Mouse (Mus musculus): ENCODE data around the gene Dzank1. TPM values are rescaled to one million over a fixed set of nuclear protein-coding genes. Genes with fewer than 3 reads are reported as not detected.

Dzank1 gene
- total RNA-seq (2021): 1.7 and 3.9 TPM in 2 replicates
- long read RNA-seq, experiment 1, partial matches to known transcripts: 0 of 1 reads
- long read RNA-seq, experiment 1, other reads (novel, unspliced or antisense): 1 of 1 reads
- long read RNA-seq, experiment 2: 0 reads

DNA sequence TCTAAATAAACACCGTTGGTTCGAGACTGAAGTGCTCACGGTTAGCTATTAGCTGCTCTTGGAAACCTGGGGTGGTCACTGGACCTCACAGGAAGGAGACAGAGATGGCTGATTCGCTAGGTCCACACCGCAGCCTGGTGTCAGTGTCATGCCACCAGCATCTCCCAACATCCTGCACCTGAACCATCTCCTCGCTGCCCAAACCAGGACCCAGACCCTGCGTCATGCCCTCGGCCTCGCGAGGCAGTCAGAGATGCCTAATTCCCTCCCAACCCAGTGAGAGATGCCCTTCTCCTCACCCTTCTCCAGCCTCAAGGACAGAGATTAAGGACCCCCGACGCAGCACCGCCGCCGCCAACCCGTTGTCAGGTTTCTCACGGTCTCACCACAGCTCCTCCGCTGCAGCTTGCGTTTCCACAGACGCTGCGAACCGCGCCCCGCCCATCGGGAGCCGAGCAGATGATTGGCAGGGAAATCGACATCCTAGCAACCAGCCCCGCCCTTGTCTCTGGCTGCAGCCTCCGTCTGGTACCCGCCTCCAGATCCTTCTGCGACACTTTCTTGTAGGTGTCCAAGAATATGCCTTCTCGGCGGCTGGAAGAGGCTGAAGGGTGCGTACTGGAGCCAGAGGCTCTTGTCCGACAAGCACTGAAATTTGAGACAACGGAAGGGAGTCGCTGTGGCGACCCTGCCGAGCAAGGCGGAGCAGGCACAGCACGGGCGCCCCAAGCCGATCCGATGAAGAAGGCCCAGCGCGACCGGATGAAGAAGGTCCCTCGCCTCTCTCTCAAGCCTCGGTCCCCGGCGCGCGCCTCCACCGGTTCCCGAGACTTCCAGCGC, at the start of gene Dzank1, which contains the start of gene Polr3f:
Gene Dzank1 (minus strand): TSS at position 434 of the 840 bp plus-strand sequence.
Gene Polr3f (plus strand): TSS at position 738 of the 840 bp plus-strand sequence.
- DNase-seq: peak; percentile 97

GRCm38 (mm10) chr2:144555820-144556552, 28.8 kb upstream of the Dzank1 start, which contains the start of gene Sec23b:
Sec23b (plus strand) TSS chr2:144556229.
- DNase-seq: peak; percentile 98

DNA sequence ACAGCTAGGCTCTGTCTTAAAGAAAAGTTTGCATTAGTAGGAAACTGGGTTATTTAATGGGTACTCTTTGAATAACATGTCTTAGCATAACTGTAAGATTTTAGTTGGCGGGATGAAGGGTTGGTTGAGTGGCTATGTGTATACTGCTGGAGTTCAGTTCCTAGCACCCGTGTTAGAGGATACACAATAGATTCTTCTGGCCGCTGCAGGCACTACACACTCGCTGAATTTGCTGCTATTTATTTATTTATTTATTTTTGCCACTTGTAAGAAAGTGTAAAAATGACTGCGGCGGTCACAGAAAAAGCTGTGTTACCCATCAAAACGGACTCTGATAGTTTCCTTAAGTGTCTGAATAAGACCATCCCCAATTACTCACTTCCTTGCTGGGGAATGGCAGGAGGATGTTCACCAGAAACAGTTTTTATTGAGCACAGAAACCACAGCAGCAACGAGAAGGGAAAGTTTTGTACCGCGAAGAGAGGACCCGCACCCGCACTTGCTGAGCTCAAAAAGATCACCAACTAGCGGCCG, 28.1 kb upstream of the Dzank1 start:
- DNase-seq: no peak

DNA sequence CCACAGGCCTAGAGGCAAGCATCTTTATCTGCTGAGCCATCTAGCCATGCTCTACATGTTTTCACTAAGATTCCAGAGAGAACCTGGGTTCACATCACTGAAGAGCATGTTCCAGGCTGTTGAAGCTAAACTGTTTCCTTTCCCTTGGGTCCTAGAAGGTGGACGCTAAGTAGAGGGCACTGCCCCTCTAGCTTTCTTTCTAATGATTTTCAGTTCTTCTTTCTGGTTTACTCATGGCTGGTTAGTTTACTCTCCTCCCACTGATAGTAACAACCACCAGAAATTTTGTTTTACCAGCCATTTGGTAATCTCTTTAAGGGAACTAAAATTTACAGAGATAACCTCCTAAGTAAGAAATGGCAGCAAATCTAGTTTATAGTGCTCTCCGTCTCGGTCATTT, 26.7 kb upstream of the Dzank1 start:
- DNase-seq: no peak

GRCm38 (mm10) chr2:144550529-144550928, 23.3 kb upstream of the Dzank1 start, which contains the start of gene Rbbp9:
Rbbp9 (minus strand) TSS chr2:144550869.
- peak; percentile 61 for DNase-seq

GRCm38 (mm10) chr2:144547559-144547958, 20.3 kb upstream of the Dzank1 start:
- DNase-seq: no peak

DNA sequence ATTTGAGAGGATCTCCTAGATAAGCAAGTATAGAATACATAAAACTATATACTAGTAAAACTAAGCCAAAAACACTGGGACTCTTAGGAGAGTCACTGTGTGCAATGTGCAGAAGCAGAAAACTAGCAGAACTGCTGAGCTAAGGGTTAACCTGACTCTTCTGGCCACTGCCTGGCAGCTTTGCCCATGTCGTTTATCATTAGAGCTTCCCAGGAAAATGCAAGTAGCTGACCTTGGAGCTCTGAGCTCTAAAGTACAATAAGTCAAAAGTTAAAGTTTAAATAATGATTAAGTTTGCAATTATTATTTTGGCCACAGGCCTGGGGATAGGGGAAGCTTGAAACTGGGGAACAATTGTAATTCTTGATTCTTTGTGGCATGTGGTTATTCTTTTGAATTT, 18.3 kb upstream of the Dzank1 start:
- peak; percentile 9 for DNase-seq

GRCm38 (mm10) chr2:144545061-144545460, 17.8 kb upstream of the Dzank1 start:
- DNase-seq: no peak

GRCm38 (mm10) chr2:144544630-144545029, 17.4 kb upstream of the Dzank1 start:
- peak; percentile 40 for DNase-seq

GRCm38 (mm10) chr2:144543670-144544069, 16.5 kb upstream of the Dzank1 start:
- no peak for DNase-seq

DNA sequence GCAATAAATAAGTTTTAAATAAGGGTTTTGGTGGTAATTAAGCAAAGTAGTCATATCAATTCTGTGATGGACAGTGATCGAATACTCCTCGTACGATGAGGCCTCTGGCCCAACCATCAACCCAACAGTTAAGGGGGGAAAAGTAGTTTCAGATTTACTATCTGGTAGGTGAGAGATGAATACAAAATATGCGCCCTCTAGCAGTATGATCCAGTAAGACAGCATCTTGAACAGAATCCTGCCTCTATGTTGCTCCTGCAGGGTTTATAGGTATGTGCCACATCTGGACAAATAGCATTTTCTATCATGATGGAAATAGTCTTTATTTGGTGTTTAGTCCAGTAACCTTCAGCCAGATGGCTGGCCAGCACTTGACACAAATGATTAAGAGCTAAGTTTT, 14.0 kb upstream of the Dzank1 start:
- DNase-seq: no peak

- no peak for DNase-seq
Observed at GRCm38 (mm10) chr2:144537123-144537522, 9.9 kb upstream of the Dzank1 start.

GRCm38 (mm10) chr2:144527821-144528174, 584 bp upstream of the Dzank1 start:
- no peak for DNase-seq

- DNase-seq: no peak
Observed at GRCm38 (mm10) chr2:144525856-144526255, 1.4 kb downstream of the Dzank1 start.

GRCm38 (mm10) chr2:144519772-144520171, 7.4 kb downstream of the Dzank1 start:
- no peak for DNase-seq

- DNase-seq: no peak
Observed at GRCm38 (mm10) chr2:144514619-144515018, 12.6 kb downstream of the Dzank1 start.

DNA sequence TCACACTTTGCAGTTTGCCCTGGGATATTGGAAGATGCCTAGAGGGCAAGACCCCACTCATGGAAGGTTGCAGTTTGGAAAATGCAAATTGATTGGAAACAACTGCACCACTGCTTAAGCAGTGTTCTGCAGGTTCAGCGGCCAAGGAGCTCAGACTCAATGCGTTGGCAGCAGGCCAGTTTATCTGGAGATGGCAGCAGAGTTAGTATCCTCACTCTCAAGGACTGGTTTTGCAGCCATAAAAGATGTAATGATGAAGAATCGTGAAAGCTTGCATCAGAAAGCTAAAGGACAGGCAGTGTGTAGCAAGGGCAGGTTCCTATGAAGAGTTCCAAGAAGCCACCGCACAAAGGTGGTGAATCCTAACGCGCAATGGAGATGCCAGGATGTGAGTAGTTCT, 25.1 kb downstream of the Dzank1 start:
- peak; percentile 44 for DNase-seq

DNA sequence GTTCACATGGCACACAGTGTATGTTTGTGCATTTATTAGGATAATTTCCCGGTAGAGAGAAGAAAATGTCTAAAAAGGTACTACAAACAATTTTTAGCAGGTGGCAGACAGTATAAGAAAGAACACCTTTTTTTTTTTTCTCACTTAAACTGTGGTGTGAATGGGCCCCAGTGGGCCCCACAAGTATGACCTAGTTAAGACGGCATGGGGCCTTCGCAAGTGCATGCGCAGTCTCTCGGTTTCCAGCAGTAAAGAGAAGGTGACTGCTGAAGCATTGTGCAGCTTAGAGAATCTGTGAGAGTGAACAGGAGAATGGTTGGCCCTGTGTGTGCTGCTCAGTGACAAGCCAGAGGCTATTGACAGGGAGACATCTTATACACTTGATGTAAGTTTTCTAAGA, 37.9 kb downstream of the Dzank1 start:
- DNase-seq: no peak

GRCm38 (mm10) chr2:144487476-144487875, 39.7 kb downstream of the Dzank1 start:
- DNase-seq: peak; percentile 17

- DNase-seq: no peak
Observed at GRCm38 (mm10) chr2:144485439-144485838, 41.8 kb downstream of the Dzank1 start.

- DNase-seq: no peak
Observed at GRCm38 (mm10) chr2:144484084-144484483, 43.1 kb downstream of the Dzank1 start.

GRCm38 (mm10) chr2:144479421-144479820, 47.8 kb downstream of the Dzank1 start:
- DNase-seq: no peak

- DNase-seq: peak; percentile 21
Observed at GRCm38 (mm10) chr2:144467203-144467602, 60.0 kb downstream of the Dzank1 start.

All from adrenal gland, postnatal 14 days (tissue).